Mouse (Mus musculus): ENCODE data around the gene Hpd. TPM values are rescaled to one million over a fixed set of nuclear protein-coding genes. Genes with fewer than 3 reads are reported as not detected.

Hpd gene
- polyA plus RNA-seq, 1 experiment from 2014 or later = 0.46 TPM

GRCm38 (mm10) chr5:123171646-123172350 is 10.7 kb downstream of the Hpd start:
- no peaks in the 10 kb centered on the region for H3K27me3 ChIP-seq (ENCODE audit: control insufficient read depth, insufficient read depth, low read length)
- no peak overlapping the region for H3K27ac ChIP-seq (ENCODE audit: low read length)
- peaks cover 3% of the 10 kb centered on the region for H3K36me3 ChIP-seq (ENCODE audit: control insufficient read depth, insufficient read depth)
- WGBS = 15% methylated on average over 22 of the region's 22 CpGs
- H3K4me3 ChIP-seq (ENCODE audit: low read length) = 0 out of 2 replicates have a peak overlapping the region, but pooled peaks have one; percentile 20
- H3K9ac ChIP-seq (ENCODE audit: low read length) = no peak overlapping the region
- peak; percentile 77 for ATAC-seq (replicated peaks; ENCODE audit: extremely low read depth, insufficient read depth, low FRiP score)
- H3K4me2 ChIP-seq (ENCODE audit: low read depth, low read length) = peak overlapping the region; percentile 39
- H3K9me3 ChIP-seq (replicated peaks; ENCODE audit: control insufficient read depth, low read length) = no peaks in the 10 kb centered on the region
- H3K4me1 ChIP-seq (ENCODE audit: control insufficient read depth, insufficient read depth, low read length) = no peaks in the 10 kb centered on the region

- Histone ChIP-seq H3K27ac (ENCODE audit: low read length) (no peak overlapping the region), H3K9ac (ENCODE audit: low read length) (no peak overlapping the region), H3K9me3 (replicated peaks; ENCODE audit: control insufficient read depth, low read length) (no peaks in the 10 kb centered on the region), H3K27me3 (ENCODE audit: control insufficient read depth, insufficient read depth, low read length) (no peaks in the 10 kb centered on the region), H3K4me2 (ENCODE audit: low read depth, low read length) (no peak overlapping the region), H3K4me1 (ENCODE audit: control insufficient read depth, insufficient read depth, low read length) (no peaks in the 10 kb centered on the region), H3K36me3 (ENCODE audit: control insufficient read depth, insufficient read depth) (peaks cover 16% of the 10 kb centered on the region), H3K4me3 (ENCODE audit: low read length) (no peak overlapping the region)
- ATAC-seq (replicated peaks; ENCODE audit: extremely low read depth, insufficient read depth, low FRiP score) = no peak
- WGBS = 77% methylated on average over 9 of the region's 9 CpGs
These were observed 12.2 kb downstream of the Hpd start for GRCm38 (mm10) chr5:123170365-123170764.

- H3K4me1 ChIP-seq (ENCODE audit: control insufficient read depth, insufficient read depth, low read length) = no peaks in the 10 kb centered on the region
- no peak for ATAC-seq (replicated peaks; ENCODE audit: extremely low read depth, insufficient read depth, low FRiP score)
- H3K4me3 ChIP-seq (ENCODE audit: low read length) = no peak within 1 kb of the TSS
- H3K9me3 ChIP-seq (replicated peaks; ENCODE audit: control insufficient read depth, low read length) = no peaks in the 10 kb centered on the region
- 76% methylated on average over 5 of the region's 5 CpGs for WGBS
- no peaks in the 10 kb centered on the region for H3K27me3 ChIP-seq (ENCODE audit: control insufficient read depth, insufficient read depth, low read length)
- H3K36me3 ChIP-seq (ENCODE audit: control insufficient read depth, insufficient read depth) = peaks cover 21% of the 10 kb centered on the region
- H3K9ac ChIP-seq (ENCODE audit: low read length) = no peak within 1 kb of the TSS
- no peak within 1 kb of the TSS for H3K27ac ChIP-seq (ENCODE audit: low read length)
- no peak within 1 kb of the TSS for H3K4me2 ChIP-seq (ENCODE audit: low read depth, low read length)
These were observed 13.2 kb downstream of the Hpd start, which contains the start of gene Psmd9 for GRCm38 (mm10) chr5:123169284-123169683. Gene Psmd9 (plus strand): TSS chr5:123169413.

GRCm38 (mm10) chr5:123167591-123167990 is 14.9 kb downstream of the Hpd start:
- H3K27me3 ChIP-seq (ENCODE audit: control insufficient read depth, insufficient read depth, low read length) = no peaks in the 10 kb centered on the region
- peaks cover 38% of the 10 kb centered on the region for H3K36me3 ChIP-seq (ENCODE audit: control insufficient read depth, insufficient read depth)
- WGBS = 73% methylated on average over 5 of the region's 5 CpGs
- no peak for ATAC-seq (replicated peaks; ENCODE audit: extremely low read depth, insufficient read depth, low FRiP score)
- H3K4me1 ChIP-seq (ENCODE audit: control insufficient read depth, insufficient read depth, low read length) = no peaks in the 10 kb centered on the region
- no peak overlapping the region for H3K4me2 ChIP-seq (ENCODE audit: low read depth, low read length)
- H3K9ac ChIP-seq (ENCODE audit: low read length) = no peak overlapping the region
- H3K4me3 ChIP-seq (ENCODE audit: low read length) = no peak overlapping the region
- H3K27ac ChIP-seq (ENCODE audit: low read length) = no peak overlapping the region
- H3K9me3 ChIP-seq (replicated peaks; ENCODE audit: control insufficient read depth, low read length) = no peaks in the 10 kb centered on the region

GRCm38 (mm10) chr5:123166437-123166836 is 16.1 kb downstream of the Hpd start:
- Histone ChIP-seq H3K4me3 (ENCODE audit: low read length) (no peak overlapping the region), H3K27me3 (ENCODE audit: control insufficient read depth, insufficient read depth, low read length) (no peaks in the 10 kb centered on the region), H3K27ac (ENCODE audit: low read length) (no peak overlapping the region), H3K4me1 (ENCODE audit: control insufficient read depth, insufficient read depth, low read length) (no peaks in the 10 kb centered on the region), H3K9ac (ENCODE audit: low read length) (no peak overlapping the region), H3K9me3 (replicated peaks; ENCODE audit: control insufficient read depth, low read length) (no peaks in the 10 kb centered on the region), H3K4me2 (ENCODE audit: low read depth, low read length) (no peak overlapping the region), H3K36me3 (ENCODE audit: control insufficient read depth, insufficient read depth) (peaks cover 46% of the 10 kb centered on the region)
- WGBS = 77% methylated on average over 10 of the region's 10 CpGs
- ATAC-seq (replicated peaks; ENCODE audit: extremely low read depth, insufficient read depth, low FRiP score) = no peak

- peaks cover 81% of the 10 kb centered on the region for H3K36me3 ChIP-seq (ENCODE audit: control insufficient read depth, insufficient read depth)
These were observed 19.6 kb downstream of the Hpd start for GRCm38 (mm10) chr5:123162942-123163341.

GRCm38 (mm10) chr5:123160341-123160740 is 22.2 kb downstream of the Hpd start:
- no peak overlapping the region for H3K4me2 ChIP-seq (ENCODE audit: low read depth, low read length)
- no peak for ATAC-seq (replicated peaks; ENCODE audit: extremely low read depth, insufficient read depth, low FRiP score)
- H3K9me3 ChIP-seq (replicated peaks; ENCODE audit: control insufficient read depth, low read length) = no peaks in the 10 kb centered on the region
- no peaks in the 10 kb centered on the region for H3K27me3 ChIP-seq (ENCODE audit: control insufficient read depth, insufficient read depth, low read length)
- 88% methylated on average over 14 of the region's 15 CpGs for WGBS
- no peak overlapping the region for H3K9ac ChIP-seq (ENCODE audit: low read length)
- peaks cover 80% of the 10 kb centered on the region for H3K36me3 ChIP-seq (ENCODE audit: control insufficient read depth, insufficient read depth)
- no peak overlapping the region for H3K4me3 ChIP-seq (ENCODE audit: low read length)
- no peaks in the 10 kb centered on the region for H3K4me1 ChIP-seq (ENCODE audit: control insufficient read depth, insufficient read depth, low read length)
- H3K27ac ChIP-seq (ENCODE audit: low read length) = no peak overlapping the region

More at GRCm38 (mm10) chr5:123162942-123163341, 19.6 kb downstream of the Hpd start:
- Histone ChIP-seq H3K4me2 (ENCODE audit: low read depth, low read length) (no peak overlapping the region), H3K27me3 (ENCODE audit: control insufficient read depth, insufficient read depth, low read length) (no peaks in the 10 kb centered on the region), H3K9me3 (replicated peaks; ENCODE audit: control insufficient read depth, low read length) (no peaks in the 10 kb centered on the region), H3K4me1 (ENCODE audit: control insufficient read depth, insufficient read depth, low read length) (no peaks in the 10 kb centered on the region), H3K27ac (ENCODE audit: low read length) (no peak overlapping the region), H3K9ac (ENCODE audit: low read length) (no peak overlapping the region), H3K4me3 (ENCODE audit: low read length) (no peak overlapping the region)
- ATAC-seq (replicated peaks; ENCODE audit: extremely low read depth, insufficient read depth, low FRiP score) = no peak
- WGBS = 79% methylated on average over 9 of the region's 9 CpGs

GRCm38 (mm10) chr5:123159866-123160265 is 22.7 kb downstream of the Hpd start:
- H3K4me1 ChIP-seq (ENCODE audit: control insufficient read depth, insufficient read depth, low read length) = no peaks in the 10 kb centered on the region
- no peak overlapping the region for H3K4me2 ChIP-seq (ENCODE audit: low read depth, low read length)
- H3K4me3 ChIP-seq (ENCODE audit: low read length) = no peak overlapping the region
- H3K9ac ChIP-seq (ENCODE audit: low read length) = no peak overlapping the region
- peaks cover 81% of the 10 kb centered on the region for H3K36me3 ChIP-seq (ENCODE audit: control insufficient read depth, insufficient read depth)
- H3K27me3 ChIP-seq (ENCODE audit: control insufficient read depth, insufficient read depth, low read length) = no peaks in the 10 kb centered on the region
- WGBS = 94% methylated on average over 15 of the region's 15 CpGs
- H3K9me3 ChIP-seq (replicated peaks; ENCODE audit: control insufficient read depth, low read length) = no peaks in the 10 kb centered on the region
- no peak overlapping the region for H3K27ac ChIP-seq (ENCODE audit: low read length)
- no peak for ATAC-seq (replicated peaks; ENCODE audit: extremely low read depth, insufficient read depth, low FRiP score)

GRCm38 (mm10) chr5:123159446-123159845 is 23.1 kb downstream of the Hpd start:
- no peak overlapping the region for H3K27ac ChIP-seq (ENCODE audit: low read length)
- peaks cover 80% of the 10 kb centered on the region for H3K36me3 ChIP-seq (ENCODE audit: control insufficient read depth, insufficient read depth)
- no peak overlapping the region for H3K4me3 ChIP-seq (ENCODE audit: low read length)
- H3K4me2 ChIP-seq (ENCODE audit: low read depth, low read length) = no peak overlapping the region
- 91% methylated on average over 4 of the region's 4 CpGs for WGBS
- H3K4me1 ChIP-seq (ENCODE audit: control insufficient read depth, insufficient read depth, low read length) = no peaks in the 10 kb centered on the region
- no peaks in the 10 kb centered on the region for H3K9me3 ChIP-seq (replicated peaks; ENCODE audit: control insufficient read depth, low read length)
- no peak for ATAC-seq (replicated peaks; ENCODE audit: extremely low read depth, insufficient read depth, low FRiP score)
- no peak overlapping the region for H3K9ac ChIP-seq (ENCODE audit: low read length)
- no peaks in the 10 kb centered on the region for H3K27me3 ChIP-seq (ENCODE audit: control insufficient read depth, insufficient read depth, low read length)

Data from heart, embryonic 16.5 days (tissue).